Mouse (Mus musculus) small intestine, adult 2 months (tissue): ENCODE results near the gene AI661453. TPM values are rescaled to one million over a fixed set of nuclear protein-coding genes. Genes with fewer than 3 reads are reported as not detected.

Experiments
- H3K27ac ChIP-seq: fragments of 200-500 bp; 2 replicates; pipeline ENCODE4 v1.5.1; 2012; ENCODE audit warnings: low read depth, low read length, control low read depth, inconsistent platforms; ENCODE audit not compliant: insufficient read depth
- H3K27me3 ChIP-seq: fragments of 200-500 bp; 2 replicates; pipeline ENCODE4 v1.6.1; 2012; ENCODE audit warnings: mild to moderate bottlenecking, moderate library complexity, low read length, inconsistent platforms; ENCODE audit not compliant: control insufficient read depth, insufficient read depth
- H3K36me3 ChIP-seq: fragments of 200-500 bp; 2 replicates; pipeline ENCODE4 v1.6.1; 2012; ENCODE audit warnings: mild to moderate bottlenecking, low read length, control low read depth, inconsistent platforms; ENCODE audit not compliant: control insufficient read depth, insufficient read depth
- H3K4me1 ChIP-seq: fragments of 200-500 bp; 2 replicates; pipeline ENCODE4 v1.6.1; 2012; ENCODE audit warnings: low read length, inconsistent platforms, mixed read lengths; ENCODE audit not compliant: control insufficient read depth, insufficient read depth, insufficient read length
- H3K4me3 ChIP-seq: fragments of 200-500 bp; 2 replicates; pipeline ENCODE4 v1.5.1; 2012; ENCODE audit warnings: low read depth, mild to moderate bottlenecking, control low read depth, inconsistent platforms, low read length, moderate library complexity
- CTCF ChIP-seq: fragments of 200-500 bp; IDR thresholded peaks from 2 replicates; pipeline ENCODE4 v1.5.1; 2012; ENCODE audit warnings: low read depth, mild to moderate bottlenecking, control low read depth, inconsistent platforms, low read length, moderate library complexity, mixed read lengths; ENCODE audit not compliant: insufficient replicate concordance, insufficient read length; ENCODE audit errors: extremely low read depth
- POLR2A ChIP-seq: fragments of 200-500 bp; IDR thresholded peaks from 2 replicates; pipeline ENCODE4 v1.6.1; 2012; ENCODE audit warnings: low read depth, mild to moderate bottlenecking, control low read depth, inconsistent platforms, low read length, moderate library complexity
- WGBS: fragments of 180-500 bp; shearing (Covaris S2); methylation state at CpG from one replicate; pipeline ENCODE4 v1.1.7; 2018; 5-methylcytosine and 5-hydroxymethylcytosine counted together
- polyA plus RNA-seq: library from polyadenylated mRNA; depleted of rRNA; stranded (reverse); fragments of >200 nt; gene quantifications from 2 replicates; pipeline ENCODE4 v1.2.3, GENCODE M21; 2012

AI661453 gene
- polyA plus RNA-seq, 1 experiment: 27.3 TPM

DNA sequence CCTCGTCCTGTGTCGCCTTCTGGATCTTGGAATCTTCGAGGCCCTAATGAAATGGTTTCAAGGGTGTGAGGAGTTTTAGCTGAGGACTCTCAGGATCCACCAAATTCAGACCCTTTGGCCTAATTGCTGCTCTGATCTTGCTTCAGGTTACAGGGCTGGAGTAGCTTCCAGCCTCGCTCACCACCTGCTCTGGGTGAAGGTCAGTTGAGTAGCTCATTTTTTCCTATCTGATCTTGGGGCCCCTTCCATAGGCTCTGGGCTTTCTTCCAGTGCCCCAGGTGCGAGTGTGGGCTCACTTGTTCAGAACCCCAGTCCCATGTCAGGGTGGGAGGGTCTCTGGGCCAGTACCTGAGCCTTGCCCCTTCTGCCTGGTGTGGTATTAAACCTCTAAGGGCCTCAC is 13.0 kb downstream of the AI661453 start:
- H3K4me1 ChIP-seq: peaks cover 54% of the 10 kb centered on the region
- no peaks in the 10 kb centered on the region for H3K27me3 ChIP-seq
- H3K4me3 ChIP-seq: no peak overlapping the region
- TF ChIP-seq CTCF: no peak
- TF ChIP-seq POLR2A: no peak
- peak overlapping the region; percentile 91 for H3K27ac ChIP-seq
- H3K36me3 ChIP-seq: peaks cover 13% of the 10 kb centered on the region
- WGBS: 23% methylated on average over 5 of the region's 5 CpGs

DNA sequence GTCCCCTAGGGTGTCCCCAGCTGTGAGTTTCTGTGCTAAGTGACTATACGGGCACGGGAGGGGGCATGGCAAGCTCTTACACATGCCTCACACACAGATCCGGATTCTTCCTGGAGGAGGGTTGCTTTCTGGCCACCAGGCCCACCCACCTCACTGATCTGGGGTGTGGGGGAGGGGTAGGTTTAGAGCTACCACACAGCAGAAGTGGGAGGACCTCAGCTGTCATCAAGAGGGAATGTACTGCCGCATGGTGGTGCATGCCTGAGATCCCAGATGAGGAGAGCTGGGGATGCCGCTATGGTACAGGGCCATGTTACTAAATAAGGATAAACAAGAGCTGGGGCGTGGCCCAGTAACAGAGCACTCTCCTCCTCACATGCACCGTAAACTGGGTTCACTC is 13.8 kb downstream of the AI661453 start:
- no peak overlapping the region for H3K4me3 ChIP-seq
- no peak for TF ChIP-seq CTCF
- TF ChIP-seq POLR2A: no peak
- H3K27me3 ChIP-seq: no peaks in the 10 kb centered on the region
- peak overlapping the region; percentile 91; the same call in 1 of the 2 replicates for H3K27ac ChIP-seq
- H3K4me1 ChIP-seq: peaks cover 57% of the 10 kb centered on the region
- WGBS: 31% methylated on average over 7 of the region's 7 CpGs
- peaks cover 13% of the 10 kb centered on the region for H3K36me3 ChIP-seq

DNA sequence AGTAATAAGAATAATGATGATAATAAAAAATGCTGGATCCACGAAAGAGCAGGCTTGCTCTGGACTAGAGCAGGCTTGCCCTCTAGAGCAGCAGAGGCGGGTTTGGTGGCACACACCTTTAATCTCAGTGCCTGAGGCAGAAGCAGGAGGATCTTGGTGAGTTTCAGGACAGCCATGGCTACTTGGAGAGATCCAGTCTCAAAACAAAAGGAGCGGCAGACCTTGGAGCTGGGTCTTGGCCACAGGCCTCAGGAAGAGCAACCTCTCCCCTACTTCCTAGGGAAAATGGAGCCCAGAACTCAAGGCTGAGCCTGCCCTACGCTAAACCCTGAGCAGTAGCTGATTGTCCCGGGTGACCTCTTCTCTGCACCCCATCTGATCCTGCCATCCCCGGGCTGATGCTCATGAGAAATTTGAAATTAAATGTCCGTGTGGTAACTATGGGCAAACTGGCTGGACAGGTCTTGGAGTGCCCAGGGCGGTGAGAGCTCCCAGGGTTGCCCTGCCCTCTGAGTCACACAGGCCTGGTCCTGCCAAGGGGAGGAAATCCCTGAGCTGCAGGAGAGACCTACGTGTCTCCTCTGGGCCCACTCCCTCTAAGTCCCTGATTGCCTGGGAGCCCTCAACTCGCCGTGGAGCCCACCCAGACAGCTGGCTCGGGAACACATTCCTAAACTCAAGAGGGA is 14.6 kb downstream of the AI661453 start:
- peaks cover 55% of the 10 kb centered on the region for H3K4me1 ChIP-seq
- TF ChIP-seq POLR2A: no peak
- H3K27ac ChIP-seq: peak overlapping the region; percentile 42
- H3K4me3 ChIP-seq: no peak overlapping the region
- 51% methylated on average over 12 of the region's 12 CpGs for WGBS
- H3K27me3 ChIP-seq: no peaks in the 10 kb centered on the region
- peaks cover 13% of the 10 kb centered on the region for H3K36me3 ChIP-seq

DNA sequence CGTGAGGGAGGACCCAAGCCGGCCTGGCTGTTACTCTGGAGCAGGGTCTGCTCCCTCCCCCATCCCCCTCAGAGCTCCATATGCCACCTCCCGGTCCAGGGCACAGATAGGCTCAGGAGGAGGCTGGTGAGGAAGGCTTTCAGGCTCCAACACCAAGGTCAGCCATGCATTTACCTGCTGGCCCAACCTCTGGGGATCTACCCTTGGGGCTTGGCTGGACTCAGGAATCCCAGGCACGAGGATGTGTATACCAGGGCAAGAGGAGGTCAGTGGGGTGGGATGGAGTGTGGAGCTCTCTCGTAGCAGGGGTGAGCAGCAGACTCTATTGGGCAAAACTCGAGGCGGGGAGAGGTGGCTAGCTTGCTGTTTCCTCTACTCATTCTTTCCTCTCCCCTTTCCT is 16.5 kb downstream of the AI661453 start:
- Histone ChIP-seq H3K4me3 (no peak overlapping the region), H3K27ac (no peak overlapping the region), H3K27me3 (no peaks in the 10 kb centered on the region), H3K4me1 (peaks cover 45% of the 10 kb centered on the region), H3K36me3 (peaks cover 3% of the 10 kb centered on the region)
- 74% methylated on average over 7 of the region's 7 CpGs for WGBS
- TF ChIP-seq CTCF (no peak), POLR2A (no peak)

DNA sequence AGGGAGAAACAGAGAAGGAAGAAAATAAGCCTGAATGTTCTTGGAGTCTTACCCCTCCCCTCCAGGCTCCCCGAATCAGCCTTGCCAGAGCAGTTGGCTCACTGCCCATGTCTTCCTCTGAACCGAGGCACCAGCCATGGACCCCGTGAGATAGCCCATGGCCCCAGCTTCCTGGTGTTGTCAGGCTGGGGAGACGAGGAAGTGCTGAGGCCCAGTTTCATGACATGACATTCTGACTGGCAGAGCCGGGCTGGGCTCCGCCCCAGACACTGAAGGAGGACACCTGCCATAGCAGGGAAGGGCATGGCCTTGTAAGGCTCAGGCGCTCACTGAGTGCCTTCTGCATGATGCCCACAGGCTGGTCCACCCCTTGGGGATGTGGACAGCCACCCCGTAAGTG is 18.3 kb downstream of the AI661453 start:
- TF ChIP-seq POLR2A: no peak
- TF ChIP-seq CTCF: no peak
- WGBS: 12% methylated on average over 8 of the region's 8 CpGs
- no peak overlapping the region for H3K4me3 ChIP-seq
- peak overlapping the region; percentile 65 for H3K27ac ChIP-seq
- H3K36me3 ChIP-seq: peaks cover 3% of the 10 kb centered on the region; the same call in 1 of the 2 replicates
- no peaks in the 10 kb centered on the region for H3K27me3 ChIP-seq
- peaks cover 36% of the 10 kb centered on the region for H3K4me1 ChIP-seq

DNA sequence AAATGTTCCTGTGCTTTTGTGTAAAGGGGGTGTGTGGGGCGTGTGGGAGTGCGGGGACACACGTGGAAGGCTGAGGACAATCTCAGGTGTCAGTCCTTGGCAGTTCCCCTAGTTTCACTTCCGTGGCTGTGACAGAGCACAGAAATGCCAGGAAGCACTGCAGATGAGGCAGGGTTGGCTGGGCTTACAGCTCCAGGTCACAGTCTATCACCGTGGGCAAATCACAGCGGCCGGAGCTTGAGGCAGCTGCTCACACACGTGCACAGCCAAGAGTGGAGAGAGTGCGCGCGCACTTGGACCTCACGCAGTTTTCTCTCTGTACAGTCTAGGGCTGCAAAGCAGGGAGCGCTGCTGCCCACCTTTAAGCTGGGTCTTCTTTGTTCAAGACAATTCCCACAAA is 21.9 kb downstream of the AI661453 start:
- peaks cover 2% of the 10 kb centered on the region; the same call in 1 of the 2 replicates for H3K36me3 ChIP-seq
- H3K27ac ChIP-seq: peak overlapping the region; percentile 41
- H3K27me3 ChIP-seq: no peaks in the 10 kb centered on the region
- WGBS: 29% methylated on average over 13 of the region's 13 CpGs
- no peak for TF ChIP-seq POLR2A
- no peak for TF ChIP-seq CTCF
- peaks cover 45% of the 10 kb centered on the region for H3K4me1 ChIP-seq
- H3K4me3 ChIP-seq: no peak overlapping the region

DNA sequence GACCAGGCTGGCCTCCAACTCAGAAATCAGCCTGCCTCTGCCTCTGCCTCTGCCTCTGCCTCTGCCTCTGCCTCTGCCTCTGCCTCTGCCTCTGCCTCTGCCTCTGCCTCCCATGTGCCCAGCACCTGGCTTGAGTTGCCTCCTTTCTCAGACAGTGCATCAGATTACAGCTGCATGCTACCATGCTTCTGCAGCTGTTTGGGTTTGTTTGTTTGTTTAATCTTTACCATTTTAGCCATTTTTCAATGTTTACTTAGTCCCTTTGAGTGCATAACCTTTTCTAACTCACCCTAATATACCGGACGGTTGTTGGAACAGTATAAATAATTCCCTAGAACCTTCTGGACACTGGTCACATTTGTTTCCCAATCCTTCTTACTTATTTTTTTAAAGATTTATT is 22.5 kb downstream of the AI661453 start:
- WGBS: 52% methylated on average over 2 of the region's 2 CpGs
- peaks cover 50% of the 10 kb centered on the region for H3K4me1 ChIP-seq
- H3K36me3 ChIP-seq: no peaks in the 10 kb centered on the region
- H3K27ac ChIP-seq: peak overlapping the region; percentile 69; the same call in 1 of the 2 replicates
- no peak overlapping the region for H3K4me3 ChIP-seq
- TF ChIP-seq CTCF: no peak
- TF ChIP-seq POLR2A: no peak
- no peaks in the 10 kb centered on the region for H3K27me3 ChIP-seq
